Mouse (Mus musculus): ENCODE data around the gene Wiz. TPM values are rescaled to one million over a fixed set of nuclear protein-coding genes. Genes with fewer than 3 reads are reported as not detected.

The Wiz gene
- polyA plus RNA-seq, 1 experiment from 2014 or later: 47.8 TPM

DNA sequence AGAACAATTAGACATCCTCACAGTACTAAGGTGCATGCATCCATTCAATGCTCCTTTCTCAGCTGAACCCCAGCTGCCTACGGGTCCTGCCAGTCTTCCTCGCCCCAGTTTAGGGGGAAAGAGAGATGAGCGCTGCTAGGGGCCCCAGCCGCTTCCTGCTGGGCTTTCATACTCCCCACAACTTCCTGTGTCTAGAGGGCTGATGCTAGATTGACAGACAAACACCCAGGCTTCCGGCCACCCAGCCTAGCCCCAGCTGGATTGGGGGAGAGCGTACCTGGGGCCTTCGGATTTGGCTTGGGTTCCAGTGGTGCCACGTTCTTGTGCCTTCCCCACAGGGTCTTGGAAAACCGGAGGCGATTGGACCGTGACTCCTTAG, 13.5 kb upstream of the Wiz start:
- Histone ChIP-seq H3K27ac (no peak overlapping the region), H3K4me2 (no peak overlapping the region), H3K36me3 (replicated peaks) (no peaks in the 10 kb centered on the region), H3K27me3 (replicated peaks) (peaks cover 14% of the 10 kb centered on the region), H3K4me3 (no peak overlapping the region), H3K4me1 (no peaks in the 10 kb centered on the region), H3K9me3 (no peaks in the 10 kb centered on the region), H3K9ac (no peak overlapping the region)
- ATAC-seq (replicated peaks): no peak
- WGBS: 80% methylated on average over 11 of the region's 11 CpGs

DNA sequence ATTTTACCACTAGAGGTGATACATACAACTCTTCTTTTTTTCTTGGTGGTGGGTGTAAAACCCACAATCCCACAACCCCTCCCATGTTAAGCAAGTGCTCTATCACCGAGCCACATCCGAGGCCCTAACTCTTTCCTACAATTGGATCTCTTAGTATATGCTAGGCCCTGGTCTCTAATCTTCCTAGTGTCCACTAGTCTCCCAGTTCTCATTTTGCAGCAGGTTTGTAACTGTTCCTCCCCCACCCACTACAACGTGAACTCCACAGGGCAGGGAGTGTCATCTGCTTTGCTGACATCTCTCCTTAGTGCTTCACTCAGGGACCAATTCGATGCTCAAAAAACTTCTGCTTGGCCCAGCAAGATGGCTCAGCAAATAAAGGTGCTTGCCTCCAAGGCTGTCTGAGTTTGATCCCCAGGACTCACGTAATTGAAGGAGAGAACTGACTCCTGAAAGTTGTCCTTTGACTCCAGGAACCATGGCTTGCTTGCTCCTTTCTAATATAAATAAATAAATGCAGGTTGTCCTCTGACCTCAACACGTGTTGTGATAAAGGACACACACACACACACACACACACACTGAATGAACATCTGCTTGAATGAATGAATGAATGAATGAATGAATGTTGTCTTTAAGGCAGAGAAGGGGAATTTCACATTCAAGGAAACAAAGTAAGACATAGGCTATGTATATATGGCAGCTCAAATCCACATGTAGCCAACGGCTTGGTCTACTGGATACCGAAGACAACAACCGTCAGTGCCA, 13.0 kb upstream of the Wiz start:
- no peaks in the 10 kb centered on the region for H3K36me3 ChIP-seq (replicated peaks)
- H3K4me2 ChIP-seq: no peak overlapping the region
- peaks cover 20% of the 10 kb centered on the region for H3K27me3 ChIP-seq (replicated peaks)
- H3K9me3 ChIP-seq: no peaks in the 10 kb centered on the region
- no peaks in the 10 kb centered on the region for H3K4me1 ChIP-seq
- H3K27ac ChIP-seq: no peak overlapping the region
- WGBS: 84% methylated on average over 9 of the region's 9 CpGs
- no peak overlapping the region for H3K9ac ChIP-seq
- no peak for ATAC-seq (replicated peaks)
- no peak overlapping the region for H3K4me3 ChIP-seq

DNA sequence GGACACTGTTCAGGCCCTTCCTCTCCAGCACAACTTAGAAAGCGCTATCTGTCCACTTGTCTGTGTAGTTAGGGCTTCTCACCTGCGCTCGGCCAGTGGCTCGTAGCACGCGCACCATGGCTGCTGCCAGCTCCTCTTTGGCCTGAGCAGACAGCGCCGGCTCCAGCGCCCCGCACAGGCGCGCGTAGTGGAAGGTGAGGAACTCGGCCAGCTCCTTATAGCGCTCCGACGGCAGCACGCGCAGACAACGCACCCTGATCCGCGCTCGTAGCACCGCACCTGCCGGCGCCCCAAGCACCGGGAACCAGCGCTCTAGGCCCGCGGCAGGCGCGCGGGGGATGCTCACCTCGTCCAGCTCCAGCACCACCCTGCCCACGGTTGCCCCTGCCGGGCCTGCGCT, 7.0 kb upstream of the Wiz start:
- no peaks in the 10 kb centered on the region for H3K36me3 ChIP-seq (replicated peaks)
- H3K9ac ChIP-seq: no peak overlapping the region
- peaks cover 77% of the 10 kb centered on the region for H3K27me3 ChIP-seq (replicated peaks)
- WGBS: 5% methylated on average over 37 of the region's 37 CpGs
- peak overlapping the region; percentile 42 for H3K4me2 ChIP-seq
- H3K9me3 ChIP-seq: no peaks in the 10 kb centered on the region
- no peak for ATAC-seq (replicated peaks)
- H3K4me3 ChIP-seq: peak overlapping the region; percentile 16
- peaks cover 3% of the 10 kb centered on the region; the same call in 1 of the 2 replicates for H3K4me1 ChIP-seq
- no peak overlapping the region for H3K27ac ChIP-seq

DNA sequence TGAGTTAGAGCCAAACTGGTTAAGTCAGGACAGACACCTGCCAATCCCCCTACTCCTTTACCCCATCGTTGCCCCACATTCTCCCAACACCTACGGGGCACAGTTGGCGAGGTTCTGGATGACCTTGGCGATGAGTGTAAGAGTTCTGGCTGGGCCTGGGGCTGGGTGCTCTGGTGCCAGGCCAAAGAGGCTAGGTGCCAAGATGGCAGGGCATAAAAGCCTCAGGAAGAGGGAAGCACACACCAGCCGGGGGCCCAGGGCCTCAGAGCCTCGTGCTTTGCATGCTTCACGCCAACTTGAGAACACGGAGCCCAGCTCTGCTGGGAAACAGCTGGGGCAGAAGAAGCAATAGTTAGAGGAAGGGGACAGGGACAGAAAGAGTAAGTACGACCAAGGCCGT, 4.7 kb upstream of the Wiz start:
- Histone ChIP-seq H3K9ac (no peak overlapping the region), H3K4me3 (no peak overlapping the region), H3K27ac (no peak overlapping the region), H3K4me2 (no peak overlapping the region), H3K4me1 (peaks cover 3% of the 10 kb centered on the region; the same call in 1 of the 2 replicates), H3K9me3 (no peaks in the 10 kb centered on the region), H3K27me3 (replicated peaks) (peaks cover 84% of the 10 kb centered on the region), H3K36me3 (replicated peaks) (no peaks in the 10 kb centered on the region)
- WGBS: 83% methylated on average over 10 of the region's 10 CpGs
- no peak for ATAC-seq (replicated peaks)

DNA sequence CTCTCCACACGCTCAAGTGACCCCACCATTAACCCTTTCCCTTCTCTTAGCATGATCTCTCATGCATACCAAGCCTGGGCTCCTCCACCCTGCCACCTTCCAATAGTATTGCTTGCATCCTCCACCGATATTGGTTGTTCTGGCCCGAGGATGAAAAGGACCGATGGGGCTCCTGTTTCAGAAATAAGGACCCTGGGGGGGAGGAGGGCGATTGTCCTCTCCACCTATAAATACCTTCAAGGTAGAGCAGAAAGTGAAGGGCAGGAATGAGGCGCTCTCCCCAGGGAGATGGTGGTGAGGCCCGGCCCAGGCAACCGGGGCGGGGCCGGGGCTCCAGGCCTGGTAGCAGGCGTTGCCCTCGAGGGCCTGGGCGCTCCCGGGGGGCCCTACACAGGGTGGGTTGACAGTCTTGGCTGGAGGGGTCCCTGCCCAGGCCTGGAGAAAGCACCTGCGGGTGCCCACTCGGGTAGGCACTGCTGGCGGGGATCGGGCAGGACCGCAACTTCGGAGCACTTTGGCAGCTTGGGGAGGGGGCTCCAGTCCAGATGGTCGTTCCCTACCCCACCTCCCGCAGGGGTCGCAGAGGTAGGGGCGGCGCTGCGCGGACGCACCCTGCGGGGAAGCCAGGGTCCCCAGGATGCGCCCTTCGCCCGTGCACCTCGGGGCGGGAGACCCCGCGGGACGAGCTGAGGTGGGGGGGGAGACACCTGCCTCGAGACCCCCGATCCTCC, 704 bp downstream of the Wiz start:
- ATAC-seq (replicated peaks): peak; percentile 67
- Histone ChIP-seq H3K4me2 (peak overlapping the region; percentile 84), H3K27me3 (replicated peaks) (peaks cover 32% of the 10 kb centered on the region), H3K27ac (peak overlapping the region; percentile 85), H3K4me3 (peak overlapping the region; percentile 61), H3K9ac (peak overlapping the region; percentile 83), H3K36me3 (replicated peaks) (peaks cover 16% of the 10 kb centered on the region; the same call in 1 of the 2 replicates), H3K9me3 (no peaks in the 10 kb centered on the region), H3K4me1 (peaks cover 20% of the 10 kb centered on the region)
- 2% methylated on average over 32 of the region's 39 CpGs for WGBS

DNA sequence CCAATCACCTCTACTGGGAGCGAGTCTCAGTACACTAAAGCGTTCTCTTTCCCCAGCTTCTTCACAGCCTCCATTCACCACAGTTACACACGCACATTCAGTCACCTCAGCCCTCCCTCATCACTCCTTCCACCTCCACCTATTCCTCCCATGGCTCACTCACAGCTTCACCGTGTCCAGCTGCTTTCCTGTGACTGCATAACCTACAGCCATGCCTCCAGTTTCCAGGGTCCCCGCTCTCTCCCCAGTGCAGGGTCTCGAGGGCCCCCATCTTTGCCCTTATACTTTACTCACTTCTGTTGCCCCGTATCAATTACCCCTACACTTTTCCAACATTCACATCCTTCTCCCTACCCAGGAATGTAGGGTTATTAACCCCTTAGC, 1.3 kb downstream of the Wiz start:
- Histone ChIP-seq H3K4me2 (peak overlapping the region; percentile 84), H3K4me1 (peaks cover 20% of the 10 kb centered on the region), H3K9me3 (no peaks in the 10 kb centered on the region), H3K36me3 (replicated peaks) (peaks cover 20% of the 10 kb centered on the region; the same call in 1 of the 2 replicates), H3K27ac (peak overlapping the region; percentile 85), H3K27me3 (replicated peaks) (peaks cover 26% of the 10 kb centered on the region), H3K9ac (peak overlapping the region; percentile 83), H3K4me3 (peak overlapping the region; percentile 61)
- WGBS: 42% methylated on average over 7 of the region's 7 CpGs
- peak; percentile 8; the same call in 1 of the 2 replicates for ATAC-seq (replicated peaks)

DNA sequence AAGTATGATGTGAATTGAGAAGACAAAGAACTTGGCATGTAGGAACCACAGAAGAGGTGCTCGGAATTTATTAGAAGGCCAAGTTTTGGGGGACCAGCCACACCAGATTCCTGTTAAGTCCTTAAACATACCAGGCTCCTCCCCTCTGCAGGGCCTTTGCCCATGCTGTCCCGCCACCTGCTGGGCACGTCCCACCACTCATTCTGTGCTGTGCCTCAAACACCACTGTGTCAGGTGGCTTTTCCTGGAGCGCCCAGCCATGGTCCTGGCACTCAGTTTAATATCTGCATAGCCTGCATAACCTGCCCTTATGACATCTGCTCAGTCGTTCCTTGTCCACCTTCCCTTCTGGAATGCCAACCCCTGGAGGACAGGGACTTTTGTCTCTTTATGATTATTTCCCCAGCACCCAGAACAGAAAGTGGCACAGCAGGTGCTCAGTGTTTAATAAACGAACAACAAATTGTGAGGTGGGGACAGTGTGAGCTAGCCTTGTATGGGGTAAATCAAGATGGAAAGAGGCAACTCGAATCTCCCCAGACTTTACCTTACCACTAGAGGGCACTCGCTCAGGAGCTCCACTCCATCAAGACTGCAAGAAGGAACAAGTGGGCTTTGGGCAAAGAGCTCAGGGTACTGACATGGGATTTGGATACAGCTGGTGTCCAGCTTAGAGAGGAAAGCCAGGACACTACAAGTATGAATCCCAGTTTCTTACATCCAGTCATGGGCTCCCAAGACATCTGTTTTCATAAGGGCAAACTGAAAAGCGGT, 2.4 kb downstream of the Wiz start:
- Histone ChIP-seq H3K36me3 (replicated peaks) (peaks cover 30% of the 10 kb centered on the region; the same call in 1 of the 2 replicates), H3K9ac (no peak overlapping the region), H3K4me1 (peaks cover 20% of the 10 kb centered on the region), H3K27me3 (replicated peaks) (peaks cover 15% of the 10 kb centered on the region), H3K9me3 (no peaks in the 10 kb centered on the region), H3K4me2 (no peak overlapping the region), H3K27ac (no peak overlapping the region), H3K4me3 (no peak overlapping the region)
- WGBS: 78% methylated on average over 9 of the region's 9 CpGs
- no peak for ATAC-seq (replicated peaks)

DNA sequence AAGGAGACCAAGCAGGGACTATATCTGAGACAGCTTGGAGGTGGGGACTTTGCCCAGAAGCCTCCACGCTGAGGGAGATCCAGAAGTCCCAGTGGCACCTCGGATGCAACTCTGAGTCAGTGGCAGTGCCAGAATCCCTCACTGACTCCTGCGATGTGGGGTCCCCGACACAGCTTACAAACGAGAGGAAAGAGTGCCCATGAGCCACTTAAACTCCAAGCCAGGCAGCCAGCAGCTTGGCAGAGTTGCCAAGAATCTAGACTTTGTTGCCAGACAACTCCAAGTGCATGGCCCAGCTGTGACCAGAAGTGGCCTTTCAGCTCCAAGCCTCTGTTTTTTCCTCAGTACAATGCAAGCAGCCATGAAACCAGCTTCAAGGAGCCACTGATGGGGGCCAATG, 5.6 kb downstream of the Wiz start:
- Histone ChIP-seq H3K4me1 (peaks cover 20% of the 10 kb centered on the region), H3K36me3 (replicated peaks) (peaks cover 33% of the 10 kb centered on the region), H3K4me3 (no peak overlapping the region), H3K9me3 (no peaks in the 10 kb centered on the region), H3K27me3 (replicated peaks) (no peaks in the 10 kb centered on the region), H3K27ac (no peak overlapping the region), H3K4me2 (no peak overlapping the region), H3K9ac (no peak overlapping the region)
- ATAC-seq (replicated peaks): no peak
- WGBS: 84% methylated on average over 5 of the region's 5 CpGs

DNA sequence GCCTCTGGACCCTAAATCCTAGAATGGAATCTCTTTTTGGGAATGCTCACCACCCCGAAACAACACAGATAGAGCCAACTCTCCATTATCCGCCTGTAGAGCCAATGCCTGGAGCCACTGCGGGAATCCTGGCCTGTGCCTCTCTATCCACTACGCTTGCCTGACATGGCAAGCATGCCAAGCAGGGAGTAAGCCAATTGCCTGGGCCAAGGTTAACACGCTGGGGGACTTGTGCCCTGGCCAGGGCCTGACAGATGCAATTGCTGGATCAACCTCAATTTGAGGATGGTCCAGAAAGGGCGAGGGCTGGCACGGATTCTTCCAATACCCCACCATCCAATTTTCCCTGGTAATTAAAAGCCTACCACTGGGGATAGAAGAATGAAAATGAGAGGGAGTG, 6.7 kb downstream of the Wiz start:
- peaks cover 35% of the 10 kb centered on the region for H3K36me3 ChIP-seq (replicated peaks)
- H3K27me3 ChIP-seq (replicated peaks): no peaks in the 10 kb centered on the region
- peaks cover 10% of the 10 kb centered on the region for H3K4me1 ChIP-seq
- WGBS: 84% methylated on average over 7 of the region's 7 CpGs
- H3K4me3 ChIP-seq: no peak overlapping the region
- ATAC-seq (replicated peaks): no peak
- no peaks in the 10 kb centered on the region for H3K9me3 ChIP-seq
- H3K9ac ChIP-seq: no peak overlapping the region
- H3K27ac ChIP-seq: no peak overlapping the region
- H3K4me2 ChIP-seq: no peak overlapping the region

DNA sequence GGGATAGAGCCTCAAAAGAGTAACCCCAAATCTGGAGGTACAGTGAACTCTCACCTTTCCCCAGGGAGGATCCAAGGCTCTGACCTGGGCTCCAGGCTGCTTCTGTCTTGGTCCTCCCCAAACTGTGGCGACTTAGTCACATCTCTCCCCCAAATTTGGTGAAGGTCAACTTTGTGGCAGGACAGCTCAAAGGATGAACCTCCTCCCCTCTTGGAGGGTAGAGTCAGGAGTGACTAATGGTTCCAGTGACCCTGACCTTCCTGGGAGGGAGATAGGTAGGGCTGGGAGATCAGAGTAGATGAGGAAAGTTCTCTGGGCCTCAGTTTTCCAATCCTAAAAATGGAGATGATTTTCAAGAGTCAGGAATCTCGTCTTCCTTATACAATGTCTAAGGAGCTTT, 10.5 kb downstream of the Wiz start:
- no peaks in the 10 kb centered on the region for H3K9me3 ChIP-seq
- no peak overlapping the region for H3K9ac ChIP-seq
- 77% methylated on average over 2 of the region's 2 CpGs for WGBS
- peaks cover 30% of the 10 kb centered on the region for H3K36me3 ChIP-seq (replicated peaks)
- H3K4me3 ChIP-seq: no peak overlapping the region
- no peak overlapping the region for H3K27ac ChIP-seq
- H3K27me3 ChIP-seq (replicated peaks): no peaks in the 10 kb centered on the region
- no peak for ATAC-seq (replicated peaks)
- no peak overlapping the region for H3K4me2 ChIP-seq
- no peaks in the 10 kb centered on the region for H3K4me1 ChIP-seq

DNA sequence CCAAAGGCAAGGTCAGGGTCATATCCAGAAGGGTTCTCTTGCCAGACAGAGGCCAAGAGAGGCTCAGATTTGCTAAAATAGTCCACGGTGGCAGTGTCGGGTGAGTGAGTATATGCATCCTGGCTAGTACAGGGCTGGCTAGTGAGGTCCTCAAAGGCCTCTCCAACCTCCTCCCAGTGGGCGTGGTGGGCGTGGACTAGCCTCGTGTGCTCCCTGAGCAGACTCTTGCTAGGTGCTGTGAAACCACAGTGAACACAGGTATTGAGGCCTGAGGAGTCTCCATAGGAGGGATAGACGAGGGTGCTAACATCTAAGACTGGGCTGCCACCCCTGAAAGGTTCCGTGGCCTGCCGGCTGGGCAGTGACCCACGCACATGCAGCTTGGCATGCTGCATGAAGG, 12.1 kb downstream of the Wiz start:
- H3K4me1 ChIP-seq: no peaks in the 10 kb centered on the region
- no peaks in the 10 kb centered on the region for H3K9me3 ChIP-seq
- H3K4me3 ChIP-seq: no peak overlapping the region
- WGBS: 81% methylated on average over 9 of the region's 9 CpGs
- no peak overlapping the region for H3K4me2 ChIP-seq
- ATAC-seq (replicated peaks): no peak
- H3K27ac ChIP-seq: no peak overlapping the region
- H3K27me3 ChIP-seq (replicated peaks): no peaks in the 10 kb centered on the region
- H3K36me3 ChIP-seq (replicated peaks): peaks cover 17% of the 10 kb centered on the region
- no peak overlapping the region for H3K9ac ChIP-seq

DNA sequence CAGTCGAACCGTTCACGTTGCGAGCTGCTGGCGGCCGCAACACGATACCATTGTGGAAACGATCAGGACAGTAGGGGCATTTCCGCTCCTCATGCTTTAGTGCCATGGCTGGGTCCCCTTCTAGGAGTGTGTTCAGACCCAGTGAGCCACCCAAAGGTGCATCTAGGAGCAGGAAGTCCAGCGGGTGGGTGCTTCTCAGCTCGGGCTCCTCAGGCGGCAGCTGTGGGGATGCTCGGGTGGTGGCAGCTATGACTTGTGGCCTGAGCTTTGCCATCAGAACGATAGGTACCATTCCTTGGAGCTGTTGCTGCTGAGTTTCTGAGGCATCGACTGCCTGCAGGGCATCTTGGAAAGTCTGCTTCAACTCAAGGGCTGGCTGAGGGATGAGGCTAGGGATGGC, 12.8 kb downstream of the Wiz start:
- Histone ChIP-seq H3K4me1 (no peaks in the 10 kb centered on the region), H3K27ac (no peak overlapping the region), H3K36me3 (replicated peaks) (peaks cover 15% of the 10 kb centered on the region), H3K27me3 (replicated peaks) (no peaks in the 10 kb centered on the region), H3K9me3 (no peaks in the 10 kb centered on the region), H3K4me2 (no peak overlapping the region), H3K9ac (no peak overlapping the region), H3K4me3 (no peak overlapping the region)
- no peak for ATAC-seq (replicated peaks)
- 91% methylated on average over 15 of the region's 15 CpGs for WGBS
